Mouse (Mus musculus) frontal cortex, adult (tissue): ENCODE data around the gene Vipas39.

Experiments
- ATAC-seq: cut with Nextera tagmentation; 2 replicates; pipeline ENCODE4 v1.9.2; 2017; ENCODE audit warnings: mild to moderate bottlenecking, moderate library complexity, mixed read lengths; ENCODE audit not compliant: low TSS enrichment

Gene Vipas39

GRCm38 (mm10) chr12:87196310-87196709, 69.7 kb downstream of the Vipas39 start:
- no peak for ATAC-seq

- ATAC-seq: no peak
Observed at GRCm38 (mm10) chr12:87195069-87195468, 71.0 kb downstream of the Vipas39 start.

- no peak for ATAC-seq
Observed at GRCm38 (mm10) chr12:87193008-87193407, 73.0 kb downstream of the Vipas39 start.
